Mouse (Mus musculus): ENCODE measurements around the gene Arhgef39. TPM values are rescaled to one million over a fixed set of nuclear protein-coding genes. Genes with fewer than 3 reads are reported as not detected.

Gene Arhgef39
- polyA plus RNA-seq, 1 experiment from 2014 or later: 61.1 TPM

DNA sequence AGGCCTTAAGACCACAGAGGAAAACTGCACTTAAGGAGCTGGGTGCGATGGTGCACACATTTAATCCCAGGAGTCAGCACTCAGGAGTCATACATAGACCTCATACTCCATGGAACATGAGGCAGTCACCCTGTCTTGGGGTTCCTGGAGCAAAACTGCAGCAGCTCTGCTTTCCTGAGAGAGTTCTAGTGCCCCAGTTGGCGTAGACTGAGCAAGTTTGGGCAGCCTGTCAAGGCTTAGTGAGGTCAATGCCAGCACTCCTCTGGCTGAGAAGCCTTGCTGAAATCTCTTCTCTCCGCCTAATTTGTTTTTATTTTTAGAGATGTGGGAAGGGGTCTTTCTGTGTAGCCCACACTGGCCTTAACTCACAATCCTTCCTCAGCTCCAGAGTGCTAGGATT is 50.9 kb downstream of the Arhgef39 start:
- DNase-seq (ENCODE audit: low spot score) (no peak), ATAC-seq (replicated peaks; ENCODE audit: low FRiP score) (no peak)
- H3K4me3 ChIP-seq (ENCODE audit: low read depth, low read length): no peak overlapping the region
- H3K27ac ChIP-seq (ENCODE audit: low read depth, low read length): no peak overlapping the region
- H3K4me1 ChIP-seq (replicated peaks; ENCODE audit: control insufficient read depth, insufficient read depth, low read length): peaks cover 6% of the 10 kb centered on the region; the same call in 1 of the 2 replicates
- WGBS: 92% methylated on average over 3 of the region's 3 CpGs
- H3K9ac ChIP-seq (ENCODE audit: low read length): no peak overlapping the region
- no peaks in the 10 kb centered on the region for H3K27me3 ChIP-seq (ENCODE audit: control insufficient read depth, insufficient read depth, low read length)
- H3K36me3 ChIP-seq (ENCODE audit: control insufficient read depth, insufficient read depth, low read length): peaks cover 2% of the 10 kb centered on the region; the same call in 1 of the 2 replicates
- no peaks in the 10 kb centered on the region for H3K9me3 ChIP-seq (ENCODE audit: control insufficient read depth, low read length)
- no peak overlapping the region for H3K4me2 ChIP-seq (ENCODE audit: low read depth, low read length, severe bottlenecking)

DNA sequence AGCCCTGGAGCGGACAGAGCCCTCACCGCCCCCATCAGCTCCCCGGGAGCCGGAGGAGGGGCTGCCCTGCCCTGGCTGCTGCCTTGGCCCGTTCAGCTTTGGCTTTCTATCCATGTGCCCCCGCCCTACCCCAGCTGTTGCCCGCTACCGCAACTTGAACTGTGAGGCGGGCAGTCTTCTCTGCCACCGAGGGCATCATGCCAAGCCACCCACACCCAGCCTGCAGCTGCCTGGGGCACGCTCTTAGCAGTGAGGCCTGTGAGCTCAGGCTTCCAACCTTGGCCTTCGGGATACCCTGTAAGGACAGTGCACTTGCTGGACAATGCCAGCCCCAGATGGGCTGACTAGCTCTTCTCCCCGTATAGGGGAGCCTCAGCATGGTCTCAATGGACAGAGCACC is 52.2 kb downstream of the Arhgef39 start:
- H3K9ac ChIP-seq (ENCODE audit: low read length): no peak overlapping the region
- DNase-seq (ENCODE audit: low spot score) (no peak), ATAC-seq (replicated peaks; ENCODE audit: low FRiP score) (no peak)
- H3K36me3 ChIP-seq (ENCODE audit: control insufficient read depth, insufficient read depth, low read length): peaks cover 2% of the 10 kb centered on the region; the same call in 1 of the 2 replicates
- no peaks in the 10 kb centered on the region for H3K27me3 ChIP-seq (ENCODE audit: control insufficient read depth, insufficient read depth, low read length)
- no peak overlapping the region for H3K4me3 ChIP-seq (ENCODE audit: low read depth, low read length)
- no peaks in the 10 kb centered on the region for H3K9me3 ChIP-seq (ENCODE audit: control insufficient read depth, low read length)
- no peak overlapping the region for H3K27ac ChIP-seq (ENCODE audit: low read depth, low read length)
- no peak overlapping the region for H3K4me2 ChIP-seq (ENCODE audit: low read depth, low read length, severe bottlenecking)
- peaks cover 1% of the 10 kb centered on the region; the same call in 1 of the 2 replicates for H3K4me1 ChIP-seq (replicated peaks; ENCODE audit: control insufficient read depth, insufficient read depth, low read length)
- 90% methylated on average over 13 of the region's 13 CpGs for WGBS

Other genes starting within 250 kb of the Arhgef39 start
- 0.20 and 0.60 TPM in 2 replicates for gene Atp8b5, start 232.5 kb downstream of the Arhgef39 start, polyA plus RNA-seq (2014; fragmentation: Nextera tagmentation; extraction: Ambion mirVana)
- 11.6 and 12.4 TPM in 2 replicates for gene Rusc2, start 117.7 kb downstream of the Arhgef39 start, polyA plus RNA-seq (2014; fragmentation: Nextera tagmentation; extraction: Ambion mirVana)
- 0.28 and 0.31 TPM in 2 replicates for gene Fam166b, start 70.6 kb downstream of the Arhgef39 start, polyA plus RNA-seq (2014; fragmentation: Nextera tagmentation; extraction: Ambion mirVana)
- 9.3 and 10.7 TPM in 2 replicates for gene Tesk1, start 57.8 kb downstream of the Arhgef39 start, polyA plus RNA-seq (2014; fragmentation: Nextera tagmentation; extraction: Ambion mirVana)
- 2.6 and 4.8 TPM in 2 replicates for gene Cd72, start 45.1 kb downstream of the Arhgef39 start, polyA plus RNA-seq (2014; fragmentation: Nextera tagmentation; extraction: Ambion mirVana)
- not detected in 2 replicates for gene Sit1, start 16.0 kb downstream of the Arhgef39 start, polyA plus RNA-seq (2014; fragmentation: Nextera tagmentation; extraction: Ambion mirVana)
- 50.3 and 54.3 TPM in 2 replicates for gene Ccdc107, start 6.8 kb downstream of the Arhgef39 start, polyA plus RNA-seq (2014; fragmentation: Nextera tagmentation; extraction: Ambion mirVana)
- gene Car9, start 7.3 kb upstream of the Arhgef39 start, polyA plus RNA-seq (2014; fragmentation: Nextera tagmentation; extraction: Ambion mirVana): 0.52 and 0.87 TPM in 2 replicates
- 46.7 and 52.7 TPM in 2 replicates for gene Tpm2, start 24.1 kb upstream of the Arhgef39 start, polyA plus RNA-seq (2014; fragmentation: Nextera tagmentation; extraction: Ambion mirVana)
- 42.8 and 45.6 TPM in 2 replicates for gene Creb3, start 62.6 kb upstream of the Arhgef39 start, polyA plus RNA-seq (2014; fragmentation: Nextera tagmentation; extraction: Ambion mirVana)
- gene Tln1, start 63.0 kb upstream of the Arhgef39 start, polyA plus RNA-seq (2014; fragmentation: Nextera tagmentation; extraction: Ambion mirVana): 45.9 and 46.7 TPM in 2 replicates
- gene Rgp1, start 79.0 kb upstream of the Arhgef39 start, polyA plus RNA-seq (2014; fragmentation: Nextera tagmentation; extraction: Ambion mirVana): 26.0 and 38.7 TPM in 2 replicates
- gene Gba2, start 79.2 kb upstream of the Arhgef39 start, polyA plus RNA-seq (2014; fragmentation: Nextera tagmentation; extraction: Ambion mirVana): 31.0 and 32.4 TPM in 2 replicates
- 1.9 and 2.8 TPM in 2 replicates for gene Msmp, start 84.8 kb upstream of the Arhgef39 start, polyA plus RNA-seq (2014; fragmentation: Nextera tagmentation; extraction: Ambion mirVana)
- 9.8 and 10.8 TPM in 2 replicates for gene Npr2, start 132.2 kb upstream of the Arhgef39 start, polyA plus RNA-seq (2014; fragmentation: Nextera tagmentation; extraction: Ambion mirVana)
- gene Spag8, start 153.9 kb upstream of the Arhgef39 start, polyA plus RNA-seq (2014; fragmentation: Nextera tagmentation; extraction: Ambion mirVana): 1.7 and 2.3 TPM in 2 replicates
- 64.1 and 66.8 TPM in 2 replicates for gene Hint2, start 156.8 kb upstream of the Arhgef39 start, polyA plus RNA-seq (2014; fragmentation: Nextera tagmentation; extraction: Ambion mirVana)
- 5.2 and 6.4 TPM in 2 replicates for gene Tmem8b, start 169.3 kb upstream of the Arhgef39 start, polyA plus RNA-seq (2014; fragmentation: Nextera tagmentation; extraction: Ambion mirVana)
- 2.5 and 2.7 TPM in 2 replicates for gene Fam221b, start 169.4 kb upstream of the Arhgef39 start, polyA plus RNA-seq (2014; fragmentation: Nextera tagmentation; extraction: Ambion mirVana)
- not detected in 2 replicates for gene Olfr70, start 201.1 kb upstream of the Arhgef39 start, polyA plus RNA-seq (2014; fragmentation: Nextera tagmentation; extraction: Ambion mirVana)
- gene Olfr71, start 210.6 kb upstream of the Arhgef39 start, polyA plus RNA-seq (2014; fragmentation: Nextera tagmentation; extraction: Ambion mirVana): not detected in 2 replicates
- not detected in 2 replicates for gene Hrct1, start 227.5 kb upstream of the Arhgef39 start, polyA plus RNA-seq (2014; fragmentation: Nextera tagmentation; extraction: Ambion mirVana)
- not detected in 2 replicates for gene Spaar, start 230.3 kb upstream of the Arhgef39 start, polyA plus RNA-seq (2014; fragmentation: Nextera tagmentation; extraction: Ambion mirVana)